Mouse (Mus musculus): ENCODE results near the gene Hspb11.

Hspb11 gene

GRCm38 (mm10) chr4:107318646-107319045 lies 65.3 kb downstream of the Hspb11 start:
- DNase-seq: no peak

GRCm38 (mm10) chr4:107321041-107321440 lies 67.6 kb downstream of the Hspb11 start:
- no peak for DNase-seq

GRCm38 (mm10) chr4:107323113-107323512 lies 69.7 kb downstream of the Hspb11 start:
- no peak for DNase-seq

GRCm38 (mm10) chr4:107328530-107328929 lies 75.1 kb downstream of the Hspb11 start:
- no peak for DNase-seq

All from kidney, adult 8-10 months (tissue).